Mouse (Mus musculus) heart, adult 2 months (tissue): ENCODE measurements at regions not wholly inside any gene's neighbourhood (a gene's known extent, or its start where the extent isn't known, plus 50 kb on each side); places are given as distances from the start of the nearest gene placed in this dataset.

Experiments used
- DNase-seq, 2 experiments: peaks; one replicate each; pipeline ENCODE4 v3.0.0; 2021
- H3K27ac ChIP-seq: fragments of 200-600 bp; 2 replicates; pipeline ENCODE4 v1.8.1; 2022
- H3K27me3 ChIP-seq: fragments of 200-500 bp; 2 replicates; pipeline ENCODE4 v1.6.1; 2012; ENCODE audit warnings: mild to moderate bottlenecking, low read length, inconsistent platforms, mixed read lengths; ENCODE audit not compliant: control insufficient read depth, insufficient read depth
- H3K36me3 ChIP-seq: fragments of 200-500 bp; 2 replicates; pipeline ENCODE4 v1.6.1; 2012; ENCODE audit warnings: low read length, inconsistent platforms; ENCODE audit not compliant: control insufficient read depth, insufficient read depth
- H3K4me1 ChIP-seq: fragments of 200-500 bp; 2 replicates; pipeline ENCODE4 v1.6.1; 2011; ENCODE audit warnings: low read length; ENCODE audit not compliant: control insufficient read depth, insufficient read depth
- H3K4me3 ChIP-seq: fragments of 200-600 bp; 2 replicates; pipeline ENCODE4 v1.8.1; 2022
- H3K79me2 ChIP-seq: fragments of 200-500 bp; replicated peaks from 2 replicates; pipeline ENCODE4 v1.6.1; 2012; ENCODE audit warnings: mild to moderate bottlenecking, inconsistent platforms, low read length, moderate library complexity, mixed read lengths; ENCODE audit not compliant: control insufficient read depth, insufficient read depth
- H3K9ac ChIP-seq: fragments of 200-500 bp; 2 replicates; pipeline ENCODE4 v1.6.1; 2012; ENCODE audit warnings: low read depth, mild to moderate bottlenecking, control low read depth, inconsistent platforms, low read length, mixed read lengths
- CTCF ChIP-seq: fragments of 200-600 bp; IDR thresholded peaks from 2 replicates; pipeline ENCODE4 v1.8.1; 2022; ENCODE audit warnings: antibody characterized with exemption, mild to moderate bottlenecking, moderate library complexity
- EP300 ChIP-seq: fragments of 200-500 bp; IDR thresholded peaks from 2 replicates; pipeline ENCODE4 v1.6.1; 2011; ENCODE audit warnings: low read depth, low read length, control low read depth; ENCODE audit not compliant: insufficient read depth
- POLR2A ChIP-seq: fragments of 200-500 bp; IDR thresholded peaks from 2 replicates; pipeline ENCODE4 v1.6.1; 2011; ENCODE audit warnings: mild to moderate bottlenecking, low read depth, low read length, control low read depth; ENCODE audit not compliant: insufficient read depth
- WGBS: fragments of 180-500 bp; shearing (Covaris S2); methylation state at CpG from one replicate; pipeline ENCODE4 v1.1.7; 2018; 5-methylcytosine and 5-hydroxymethylcytosine counted together
- intact Hi-C: fragments of 180-260 bp; cut with DNase I; formaldehyde crosslinking; loops from one replicate; pipeline ENCODE4 v1.15.1; 2025
- microRNA-seq, 2 experiments: library from miRNA; unstranded; fragments of <30 nt; microRNA quantifications; one replicate each; pipeline ENCODE4 v1.2.0; 2021

GRCm38 (mm10) chrX:12813083-12813660 lies 51.3 kb upstream of the Med14 start:
- no peaks in the 10 kb centered on the region for H3K79me2 ChIP-seq
- TF ChIP-seq EP300 = no peak
- TF ChIP-seq CTCF = no peak
- TF ChIP-seq POLR2A = no peak
- intact Hi-C loops = no loop called here
- H3K36me3 ChIP-seq = no peaks in the 10 kb centered on the region
- 64% methylated on average over 6 of the region's 6 CpGs for WGBS
- no peak overlapping the region for H3K4me3 ChIP-seq
- no peaks in the 10 kb centered on the region for H3K4me1 ChIP-seq
- H3K27ac ChIP-seq = no peak overlapping the region
- H3K9ac ChIP-seq = no peak overlapping the region
- no peaks in the 10 kb centered on the region for H3K27me3 ChIP-seq
- no peak for DNase-seq

Small RNAs in the stretch of these regions (microRNA-seq; reads per million reads assigned to microRNA genes)
- gene Gm25063 = 0 reads per million in 2 experiments
